Mouse (Mus musculus): ENCODE measurements around the gene Loxl1.

DNA sequence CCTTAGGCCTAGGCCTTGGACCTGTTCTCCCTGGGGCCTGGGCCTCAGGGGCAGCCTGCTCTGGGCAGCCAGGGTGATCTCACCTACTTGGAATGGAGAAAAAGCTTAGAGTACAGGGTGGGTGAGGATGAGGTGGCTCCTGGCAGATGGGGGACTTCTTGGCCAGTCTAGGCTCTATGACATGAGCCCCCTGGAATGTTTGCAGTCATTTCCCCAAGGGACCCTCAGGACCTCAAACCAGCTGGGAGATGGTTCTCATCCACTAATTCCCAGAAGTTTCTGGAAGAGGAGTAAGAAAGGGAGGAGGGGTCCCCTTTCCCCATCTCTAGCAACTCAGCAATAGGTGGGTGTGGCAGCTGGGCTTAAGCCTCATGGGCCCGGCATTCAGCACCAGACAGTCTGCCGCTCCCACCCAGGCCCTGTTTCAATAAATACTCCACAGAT lies 13.6 kb downstream of the Loxl1 start:
- TF ChIP-seq CTCF (IDR thresholded peaks at IDR 0.05; ENCODE audit: low read depth, low read length), result no peak
- no peak for TF ChIP-seq GATA1 (IDR thresholded peaks at IDR 0.05; ENCODE audit: borderline replicate concordance, low read length)
- no peak for TF ChIP-seq TAL1 (conservative IDR thresholded peaks at IDR 0.05; ENCODE audit: low read depth, low read length)
- no peak for TF ChIP-seq GATA2 (IDR thresholded peaks at IDR 0.05; ENCODE audit: borderline replicate concordance, low read depth, low read length)
- TF ChIP-seq POLR2AphosphoS5 (IDR thresholded peaks at IDR 0.05; ENCODE audit: insufficient replicate concordance, low read depth, low read length), result no peak
